Mouse (Mus musculus) neural tube, embryonic 13.5 days (tissue): ENCODE measurements at regions not wholly inside any gene's neighbourhood (a gene's known extent, or its start where the extent isn't known, plus 50 kb on each side); places are given as distances from the start of the nearest gene placed in this dataset.
"Not testable (repeated sequence)": the region's sequence is repeated elsewhere in the genome, so short reads cannot be mapped to it uniquely, and the experiment has no call there.

Experiments
- ATAC-seq: fragments of 200-750 bp; cut with Nextera tagmentation; 2 replicates; pipeline ENCODE4 v1.8.0; 2017; ENCODE audit warnings: low read depth, mild to moderate bottlenecking, moderate TSS enrichment, moderate library complexity
- H3K27ac ChIP-seq: fragments of 300-500 bp; sonication (generic); replicated peaks from 2 replicates; pipeline ENCODE4 v1.5.1; 2015; ENCODE audit warnings: moderate library complexity, mild to moderate bottlenecking, inconsistent platforms
- H3K27me3 ChIP-seq: fragments of 300-500 bp; sonication (generic); 2 replicates; pipeline ENCODE4 v1.6.1; 2015; ENCODE audit warnings: mild to moderate bottlenecking, inconsistent platforms
- H3K36me3 ChIP-seq: fragments of 300-500 bp; sonication (generic); 2 replicates; pipeline ENCODE4 v1.6.1; 2015; ENCODE audit warnings: mild to moderate bottlenecking, inconsistent platforms
- H3K4me1 ChIP-seq: fragments of 300-500 bp; sonication (generic); replicated peaks from 2 replicates; pipeline ENCODE4 v1.6.1; 2015; ENCODE audit warnings: inconsistent platforms
- H3K4me2 ChIP-seq: fragments of 300-500 bp; sonication (generic); 2 replicates; pipeline ENCODE4 v1.6.1; 2015; ENCODE audit warnings: inconsistent platforms, mild to moderate bottlenecking, moderate library complexity
- H3K4me3 ChIP-seq: fragments of 300-500 bp; sonication (generic); 2 replicates; pipeline ENCODE4 v1.5.1; 2015; ENCODE audit warnings: mild to moderate bottlenecking, inconsistent platforms
- H3K9ac ChIP-seq: fragments of 300-500 bp; sonication (generic); 2 replicates; pipeline ENCODE4 v1.6.1; 2015; ENCODE audit warnings: moderate library complexity, mild to moderate bottlenecking, inconsistent platforms
- H3K9me3 ChIP-seq: fragments of 300-500 bp; sonication (generic); 2 replicates; pipeline ENCODE4 v1.6.1; 2016; ENCODE audit warnings: inconsistent platforms
- WGBS: fragments of 180-500 bp; shearing (Covaris S2); methylation state at CpG from one replicate; pipeline ENCODE4 v1.1.7; 2015; 5-methylcytosine and 5-hydroxymethylcytosine counted together

DNA sequence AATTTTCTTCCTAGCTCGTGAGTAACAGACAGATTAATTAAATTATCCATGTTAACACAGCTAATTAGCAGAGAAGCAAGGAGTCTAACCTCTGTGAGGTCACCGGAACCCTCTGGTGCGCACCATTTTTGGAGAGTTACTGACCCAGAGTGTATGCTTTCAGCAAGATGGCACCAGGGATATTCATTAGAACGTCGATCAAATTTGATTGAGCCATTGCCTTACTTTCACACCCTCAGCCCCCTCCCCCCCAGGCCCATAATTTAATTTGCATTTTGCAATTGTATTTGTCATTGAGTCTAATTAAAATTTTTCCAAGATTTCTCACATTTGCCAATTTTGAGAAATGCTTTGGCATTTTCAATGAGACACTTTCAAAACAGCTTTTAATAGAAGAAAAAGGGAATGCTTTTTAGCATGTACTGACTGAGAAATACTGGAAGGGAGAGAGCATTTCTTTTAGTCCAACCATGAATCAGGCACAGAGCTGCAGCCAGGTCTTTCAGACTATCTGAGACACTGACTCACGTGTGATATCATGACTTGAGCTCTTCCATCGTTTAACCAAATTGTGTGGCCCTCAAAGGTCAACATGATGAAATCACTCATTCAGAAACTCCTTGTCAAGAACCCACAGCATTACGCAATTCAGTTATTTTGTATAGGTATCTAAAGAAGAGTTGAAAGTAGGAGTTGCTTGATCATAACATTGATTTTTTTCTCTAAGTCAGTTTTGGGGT, 198.6 kb downstream of the Fam198b start:
- no peaks in the 10 kb centered on the region for H3K36me3 ChIP-seq
- H3K4me1 ChIP-seq = peaks cover 3% of the 10 kb centered on the region; the same call in 1 of the 2 replicates
- H3K27ac ChIP-seq = no peak overlapping the region
- no peaks in the 10 kb centered on the region for H3K27me3 ChIP-seq
- no peak overlapping the region for H3K4me3 ChIP-seq
- no peak overlapping the region for H3K9ac ChIP-seq
- 84% methylated on average over 8 of the region's 8 CpGs for WGBS
- H3K4me2 ChIP-seq = no peak overlapping the region
- no peak for ATAC-seq
- H3K9me3 ChIP-seq = no peaks in the 10 kb centered on the region

- H3K9me3 ChIP-seq = no peaks in the 10 kb centered on the region
- H3K9ac ChIP-seq = no peak overlapping the region
- no peak overlapping the region for H3K4me3 ChIP-seq
- H3K4me2 ChIP-seq = no peak overlapping the region
- no peak for ATAC-seq
- 74% methylated on average over 3 of the region's 3 CpGs for WGBS
- peaks cover 3% of the 10 kb centered on the region; the same call in 1 of the 2 replicates for H3K4me1 ChIP-seq
- H3K27ac ChIP-seq = no peak overlapping the region
- no peaks in the 10 kb centered on the region for H3K36me3 ChIP-seq
- no peaks in the 10 kb centered on the region for H3K27me3 ChIP-seq
These were observed 199.8 kb downstream of the Fam198b start for GRCm38 (mm10) chr3:80084168-80084567.

DNA sequence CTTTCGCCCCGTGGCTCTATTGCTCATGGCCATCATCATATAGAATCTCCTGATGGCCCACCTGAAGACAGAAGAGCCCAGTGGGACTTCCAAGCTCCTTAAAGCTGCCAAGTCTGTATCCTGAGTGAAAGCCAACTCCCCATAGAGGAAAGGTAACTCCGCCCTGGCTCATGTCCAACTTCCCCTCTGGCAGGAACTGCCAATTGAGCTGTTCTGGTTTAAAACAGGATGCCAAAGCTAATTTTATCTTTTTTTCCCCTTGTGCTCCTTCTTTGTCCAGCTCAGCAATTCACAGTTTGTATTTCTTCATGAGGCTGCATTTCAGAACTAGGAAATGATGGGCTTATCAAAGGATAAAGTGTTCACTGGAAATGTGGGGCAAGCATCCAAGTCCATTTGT, 215.3 kb downstream of the Fam198b start:
- ATAC-seq = no peak
- H3K36me3 ChIP-seq = no peaks in the 10 kb centered on the region
- H3K4me1 ChIP-seq = no peaks in the 10 kb centered on the region
- no peaks in the 10 kb centered on the region for H3K9me3 ChIP-seq
- no peak overlapping the region for H3K4me3 ChIP-seq
- 84% methylated on average over 3 of the region's 3 CpGs for WGBS
- no peak overlapping the region for H3K9ac ChIP-seq
- no peak overlapping the region for H3K4me2 ChIP-seq
- H3K27me3 ChIP-seq = no peaks in the 10 kb centered on the region
- no peak overlapping the region for H3K27ac ChIP-seq

DNA sequence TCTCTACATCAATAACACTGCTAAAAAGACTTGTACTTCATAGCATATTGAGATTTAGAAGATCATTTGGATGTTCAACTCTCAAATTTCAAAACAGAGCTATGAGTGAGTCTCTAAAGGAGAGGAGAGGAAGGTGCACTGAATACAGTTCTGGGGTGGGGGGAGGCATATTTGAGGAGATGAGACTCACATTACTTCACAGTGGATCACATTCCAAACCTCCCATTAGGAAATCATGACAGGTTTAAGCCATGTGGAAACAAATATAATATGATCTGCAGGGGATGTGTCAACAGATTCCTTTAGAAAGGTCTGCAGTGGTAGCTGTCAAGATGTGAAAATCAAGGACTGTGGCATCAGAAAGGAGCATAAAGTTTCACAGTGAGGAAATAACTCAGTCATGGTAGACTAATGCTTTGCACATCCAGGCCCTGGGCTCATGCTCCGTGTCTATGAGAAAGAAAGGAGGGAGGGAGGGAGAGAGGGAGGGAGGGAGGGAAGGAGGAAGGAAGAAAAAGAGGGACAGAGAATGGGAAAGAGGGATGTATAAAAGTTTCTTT, 235.9 kb downstream of the Fam198b start:
- Histone ChIP-seq H3K36me3 (no peaks in the 10 kb centered on the region), H3K27ac (no peak overlapping the region), H3K9me3 (no peaks in the 10 kb centered on the region), H3K27me3 (no peaks in the 10 kb centered on the region), H3K4me1 (no peaks in the 10 kb centered on the region), H3K4me2 (no peak overlapping the region), H3K4me3 (no peak overlapping the region), H3K9ac (no peak overlapping the region)
- ATAC-seq = no peak
- 53% methylated on average over 1 of the region's 1 CpGs for WGBS

- Histone ChIP-seq H3K36me3 (no peaks in the 10 kb centered on the region), H3K4me1 (no peaks in the 10 kb centered on the region), H3K27me3 (no peaks in the 10 kb centered on the region), H3K27ac (no peak overlapping the region), H3K4me2 (no peak overlapping the region), H3K9me3 (no peaks in the 10 kb centered on the region), H3K9ac (no peak overlapping the region), H3K4me3 (no peak overlapping the region)
- 57% methylated on average over 6 of the region's 6 CpGs for WGBS
- ATAC-seq = no peak
These were observed 239.3 kb downstream of the Fam198b start for GRCm38 (mm10) chr3:80123666-80124065.

GRCm38 (mm10) chr3:80124621-80125020, 240.3 kb downstream of the Fam198b start:
- Histone ChIP-seq H3K4me1 (no peaks in the 10 kb centered on the region), H3K9me3 (no peaks in the 10 kb centered on the region), H3K27ac (no peak overlapping the region), H3K9ac (no peak overlapping the region), H3K4me2 (no peak overlapping the region), H3K36me3 (no peaks in the 10 kb centered on the region), H3K27me3 (no peaks in the 10 kb centered on the region), H3K4me3 (no peak overlapping the region)
- ATAC-seq = no peak
- 90% methylated on average over 8 of the region's 8 CpGs for WGBS

GRCm38 (mm10) chr3:80141697-80142096, 257.4 kb downstream of the Fam198b start:
- ATAC-seq = no peak
- Histone ChIP-seq H3K4me3 (no peak overlapping the region), H3K27me3 (no peaks in the 10 kb centered on the region), H3K9ac (no peak overlapping the region), H3K36me3 (no peaks in the 10 kb centered on the region), H3K9me3 (0 out of 2 replicates have a peak, but pooled peaks cover 2% of the 10 kb centered on the region), H3K4me2 (no peak overlapping the region), H3K27ac (no peak overlapping the region), H3K4me1 (no peaks in the 10 kb centered on the region)
- WGBS = 31% methylated on average over 1 of the region's 1 CpGs

DNA sequence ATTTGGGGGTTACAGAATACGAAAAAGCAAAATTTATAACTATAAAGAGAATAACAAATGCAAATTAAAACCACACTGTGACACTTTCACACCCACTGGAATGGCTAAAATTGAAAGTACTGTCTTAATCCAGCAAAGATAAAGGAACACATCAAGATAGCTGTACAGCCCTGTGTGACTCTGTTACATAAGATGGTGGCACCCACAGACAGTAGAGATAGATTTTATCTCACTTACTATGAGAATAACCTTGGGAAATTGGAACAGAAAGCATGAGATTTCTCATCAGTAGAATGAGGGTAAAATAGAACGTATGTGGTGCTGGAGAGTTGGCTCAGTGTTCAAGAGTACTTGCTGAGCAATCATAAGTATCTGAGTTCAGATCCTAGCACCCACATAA, 276.1 kb downstream of the Fam198b start:
- Histone ChIP-seq H3K9ac (no peak overlapping the region), H3K27ac (no peak overlapping the region), H3K9me3 (no peaks in the 10 kb centered on the region), H3K4me1 (no peaks in the 10 kb centered on the region), H3K4me2 (no peak overlapping the region), H3K36me3 (no peaks in the 10 kb centered on the region), H3K4me3 (no peak overlapping the region), H3K27me3 (no peaks in the 10 kb centered on the region)
- WGBS = 88% methylated on average over 2 of the region's 2 CpGs
- no peak for ATAC-seq

DNA sequence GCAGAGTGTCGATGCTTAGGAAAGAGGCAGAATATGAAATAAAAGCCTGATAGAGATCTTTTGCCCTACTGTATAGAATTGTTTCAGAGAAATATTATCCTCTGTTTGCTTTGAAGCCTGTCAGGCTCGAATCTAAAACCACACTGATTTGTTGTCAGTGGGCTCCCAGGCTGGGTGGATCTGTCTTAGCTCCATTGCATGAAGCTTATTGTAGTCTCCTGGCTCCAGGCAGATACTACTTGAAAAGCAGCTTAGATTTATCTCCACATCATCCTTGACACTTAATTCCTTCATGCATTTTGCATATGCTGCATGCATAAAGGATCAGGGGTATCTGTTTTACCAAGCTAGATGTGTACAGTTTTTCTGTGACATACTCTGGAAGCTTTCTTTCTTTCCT, 297.4 kb downstream of the Fam198b start:
- ATAC-seq = no peak
- H3K9me3 ChIP-seq = no peaks in the 10 kb centered on the region

DNA sequence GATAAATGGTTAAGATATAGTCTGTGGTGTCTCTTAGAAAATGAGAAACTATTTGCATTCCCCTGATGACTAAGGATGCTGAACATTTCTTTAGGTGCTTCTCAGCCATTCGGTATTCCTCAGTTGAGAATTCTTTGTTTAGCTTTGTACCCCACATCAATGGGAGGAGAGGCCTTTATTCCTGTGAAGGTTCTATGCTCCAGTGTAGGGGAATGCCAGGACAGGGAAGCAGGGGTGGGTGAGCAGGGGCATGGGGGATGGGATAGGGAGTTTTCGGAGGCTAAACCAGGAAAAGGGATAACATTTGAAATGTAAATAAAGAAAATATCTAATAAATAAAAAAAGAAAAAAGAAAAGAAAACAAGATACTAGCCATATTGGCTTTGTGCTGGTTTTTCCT, 297.8 kb downstream of the Fam198b start:
- 62% methylated on average over 2 of the region's 2 CpGs for WGBS
- H3K27me3 ChIP-seq, H3K27ac ChIP-seq, ATAC-seq, H3K4me3 ChIP-seq, H3K36me3 ChIP-seq, H3K4me2 ChIP-seq, H3K9me3 ChIP-seq, H3K4me1 ChIP-seq, H3K9ac ChIP-seq: not testable (repeated sequence)

More for the DNA sequence above, 297.4 kb downstream of the Fam198b start:
- no peak overlapping the region for H3K4me3 ChIP-seq
- H3K36me3 ChIP-seq = no peaks in the 10 kb centered on the region
- no peak overlapping the region for H3K27ac ChIP-seq
- no peak overlapping the region for H3K4me2 ChIP-seq
- H3K27me3 ChIP-seq = no peaks in the 10 kb centered on the region
- H3K9ac ChIP-seq = no peak overlapping the region
- WGBS = 80% methylated on average over 2 of the region's 2 CpGs
- no peaks in the 10 kb centered on the region for H3K4me1 ChIP-seq

GRCm38 (mm10) chr3:80187406-80187805, 303.1 kb downstream of the Fam198b start:
- no peaks in the 10 kb centered on the region for H3K9me3 ChIP-seq
- H3K9ac ChIP-seq = no peak overlapping the region
- H3K36me3 ChIP-seq = no peaks in the 10 kb centered on the region
- H3K4me3 ChIP-seq = no peak overlapping the region
- no peaks in the 10 kb centered on the region for H3K27me3 ChIP-seq
- no peak overlapping the region for H3K27ac ChIP-seq
- H3K4me1 ChIP-seq = no peaks in the 10 kb centered on the region
- ATAC-seq = no peak; the same call in 1 of the 2 replicates
- WGBS = 77% methylated on average over 5 of the region's 5 CpGs
- no peak overlapping the region for H3K4me2 ChIP-seq

- no peak overlapping the region for H3K27ac ChIP-seq
- H3K36me3 ChIP-seq = no peaks in the 10 kb centered on the region
- ATAC-seq = no peak
- 83% methylated on average over 2 of the region's 2 CpGs for WGBS
- no peaks in the 10 kb centered on the region for H3K9me3 ChIP-seq
- H3K4me2 ChIP-seq = no peak overlapping the region
- H3K4me3 ChIP-seq = no peak overlapping the region
- H3K27me3 ChIP-seq = no peaks in the 10 kb centered on the region
- no peak overlapping the region for H3K9ac ChIP-seq
- no peaks in the 10 kb centered on the region for H3K4me1 ChIP-seq
These were observed 316.6 kb downstream of the Fam198b start for GRCm38 (mm10) chr3:80200904-80201303.

GRCm38 (mm10) chr3:80204821-80205220, 320.5 kb downstream of the Fam198b start:
- H3K9me3 ChIP-seq = no peaks in the 10 kb centered on the region
- H3K36me3 ChIP-seq = no peaks in the 10 kb centered on the region
- no peak overlapping the region for H3K27ac ChIP-seq
- 61% methylated on average over 1 of the region's 1 CpGs for WGBS
- ATAC-seq = no peak
- H3K4me2 ChIP-seq = no peak overlapping the region
- no peak overlapping the region for H3K4me3 ChIP-seq
- no peak overlapping the region for H3K9ac ChIP-seq
- H3K4me1 ChIP-seq = peaks cover 3% of the 10 kb centered on the region; the same call in 1 of the 2 replicates
- H3K27me3 ChIP-seq = no peaks in the 10 kb centered on the region
